ENCODE assay signal across 31 mouse cellular contexts in the genomic region with DNA sequence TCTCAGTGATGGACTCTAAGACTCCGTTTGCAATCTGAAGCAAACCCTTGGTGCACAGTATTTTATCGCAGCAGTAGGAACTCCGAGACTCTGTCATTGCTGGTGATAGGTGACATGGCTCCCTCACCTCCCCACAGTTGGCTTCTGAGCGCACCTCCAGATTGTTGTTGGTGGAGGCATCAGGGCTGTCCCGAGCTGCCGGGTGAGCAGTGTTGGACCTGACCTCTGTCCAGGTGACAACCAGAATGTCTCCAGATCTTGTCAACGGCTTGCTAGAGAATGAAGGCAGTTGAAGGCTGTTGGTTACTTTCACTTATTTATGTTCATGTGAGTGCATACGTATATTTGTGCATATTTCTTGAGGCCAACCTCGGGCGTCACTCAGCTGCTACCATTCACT.
"Had no signal": no experiment of that assay in that cellular context is flagged by ENCODE, and none has a peak within 500 bp of the region (broad histone marks: within the 10 kb centered on the region; RNA-seq: fewer than 3 reads in every experiment).

No protein-coding gene starts in this region.

- DNase-seq: left cerebral cortex, postnatal 4 days; liver; liver, embryonic 13.5 days; liver, postnatal 0 days; lung, adult 18-20 months; lung, adult 2 months; lung, embryonic 14.5 days; lung, postnatal 10 days; lung, postnatal 14 days; lung, postnatal 36 days; lung, postnatal 4 days; midbrain, embryonic 14.5 days had no signal

- ATAC-seq: liver, embryonic 12.5 days; liver, postnatal 0 days; lung, postnatal 0 days; midbrain, embryonic 13.5 days; midbrain, embryonic 15.5 days; midbrain, embryonic 16.5 days had no signal

- H3K4me1 ChIP-seq: limb, embryonic 12.5 days; liver, embryonic 13.5 days had no signal

- H3K4me3 ChIP-seq: limb, embryonic 10.5 days; limb, embryonic 12.5 days; limb, embryonic 13.5 days; limb, embryonic 15.5 days; liver, embryonic 12.5 days; liver, embryonic 13.5 days; liver, embryonic 15.5 days; lung, embryonic 15.5 days; midbrain, embryonic 10.5 days; midbrain, embryonic 12.5 days; midbrain, embryonic 13.5 days; midbrain, embryonic 15.5 days; myocyte had no signal

- H3K9me3 ChIP-seq: limb, embryonic 10.5 days; limb, embryonic 12.5 days; limb, embryonic 13.5 days; limb, embryonic 15.5 days; liver, embryonic 12.5 days; liver, embryonic 13.5 days; liver, embryonic 15.5 days; lung, embryonic 15.5 days; megakaryocyte, embryonic 14.5 days; midbrain, embryonic 10.5 days; midbrain, embryonic 12.5 days; midbrain, embryonic 13.5 days; midbrain, embryonic 15.5 days had no signal

- H3K27ac ChIP-seq: limb, embryonic 10.5 days; limb, embryonic 12.5 days; limb, embryonic 13.5 days; limb, embryonic 15.5 days; liver, embryonic 12.5 days; liver, embryonic 13.5 days; liver, embryonic 14.5 days; liver, embryonic 15.5 days; lung, embryonic 15.5 days; macrophage; midbrain, embryonic 10.5 days; midbrain, embryonic 12.5 days; midbrain, embryonic 13.5 days; midbrain, embryonic 15.5 days had no signal

- H3K4me2 ChIP-seq: limb, embryonic 12.5 days; limb, embryonic 13.5 days; limb, embryonic 15.5 days; liver, embryonic 11.5 days; liver, embryonic 12.5 days; liver, embryonic 13.5 days; liver, embryonic 15.5 days; lung, embryonic 14.5 days; lung, embryonic 15.5 days; midbrain, embryonic 11.5 days; midbrain, embryonic 12.5 days; midbrain, embryonic 13.5 days; midbrain, embryonic 15.5 days had no signal

- H3K36me3 ChIP-seq: limb, embryonic 10.5 days; limb, embryonic 12.5 days; limb, embryonic 13.5 days; limb, embryonic 15.5 days; liver, embryonic 12.5 days; liver, embryonic 13.5 days; liver, embryonic 15.5 days; lung, embryonic 15.5 days; midbrain, embryonic 10.5 days; midbrain, embryonic 12.5 days; midbrain, embryonic 13.5 days; midbrain, embryonic 15.5 days had no signal

- H3K9ac ChIP-seq: limb, embryonic 12.5 days; limb, embryonic 13.5 days; limb, embryonic 15.5 days; liver, embryonic 12.5 days; liver, embryonic 13.5 days; liver, embryonic 14.5 days; liver, embryonic 15.5 days; liver, postnatal 0 days; lung, embryonic 14.5 days; lung, embryonic 15.5 days; midbrain, embryonic 12.5 days; midbrain, embryonic 13.5 days; midbrain, embryonic 15.5 days had no signal
